ENCODE assay signal across 10 mouse cellular contexts in genomic region chr9:75253766-75254165, GRCm38 (mm10). TPM values are rescaled to one million over a fixed set of nuclear protein-coding genes. Genes with fewer than 3 reads are reported as not detected.
DNase-seq lines count a peak whose midpoint lies in the region; ATAC-seq and TF ChIP-seq lines count a peak whose summit lies in the region.
"Had no signal": no experiment of that assay in that cellular context is flagged by ENCODE, and none has a peak within 500 bp of the region (broad histone marks: within the 10 kb centered on the region; RNA-seq: fewer than 3 reads in every experiment).

No protein-coding gene starts in this region.

- ATAC-seq in embryonic facial prominence, embryonic 14.5 days (ENCODE audit: low read depth): no peak
- peak; percentile 19; the same call in 1 of the 2 replicates for ATAC-seq in liver, postnatal 0 days
- no peak for ATAC-seq in hindbrain, embryonic 14.5 days (ENCODE audit: low FRiP score)
- ATAC-seq in neural tube, embryonic 14.5 days (ENCODE audit: low read depth): no peak
- ATAC-seq: Patski had no signal

- WGBS in embryonic facial prominence, embryonic 14.5 days: 47% methylated on average over 3 of the region's 3 CpGs
- WGBS in embryonic facial prominence, embryonic 10.5 days: 49% methylated on average over 3 of the region's 3 CpGs
- WGBS in liver, postnatal 0 days (ENCODE audit: insufficient replicate concordance): 20% methylated on average over 3 of the region's 3 CpGs
- 52% methylated on average over 3 of the region's 3 CpGs for WGBS in hindbrain, embryonic 14.5 days
- 63% methylated on average over 3 of the region's 3 CpGs for WGBS in neural tube, embryonic 14.5 days

- no peaks in the 10 kb centered on the region for H3K27me3 ChIP-seq in embryonic facial prominence, embryonic 14.5 days (replicated peaks; ENCODE audit: control insufficient read depth, insufficient read depth, low read length)
- no peaks in the 10 kb centered on the region for H3K27me3 ChIP-seq in embryonic facial prominence, embryonic 10.5 days (replicated peaks; ENCODE audit: low read depth, poor library complexity, severe bottlenecking)
- H3K27me3 ChIP-seq in liver, postnatal 0 days (ENCODE audit: insufficient read depth, low read length): no peaks in the 10 kb centered on the region
- no peaks in the 10 kb centered on the region for H3K27me3 ChIP-seq in hindbrain, embryonic 14.5 days (ENCODE audit: control insufficient read depth, insufficient read depth, low read length)
- H3K27me3 ChIP-seq in neural tube, embryonic 14.5 days (ENCODE audit: control insufficient read depth, insufficient read depth, low read length): no peaks in the 10 kb centered on the region
- H3K27me3 ChIP-seq: embryonic facial prominence, embryonic 13.5 days; Patski had no signal

- no peak for TF ChIP-seq CTCF in liver, postnatal 0 days (IDR thresholded peaks at IDR 0.05; ENCODE audit: low read depth)

- H3K36me3 ChIP-seq in embryonic facial prominence, embryonic 14.5 days (ENCODE audit: control insufficient read depth, insufficient read depth, low read length): no peaks in the 10 kb centered on the region
- H3K36me3 ChIP-seq in embryonic facial prominence, embryonic 10.5 days (replicated peaks): no peaks in the 10 kb centered on the region
- no peaks in the 10 kb centered on the region for H3K36me3 ChIP-seq in liver, postnatal 0 days (replicated peaks; ENCODE audit: insufficient read depth, low read length)
- no peaks in the 10 kb centered on the region for H3K36me3 ChIP-seq in hindbrain, embryonic 14.5 days (replicated peaks; ENCODE audit: control insufficient read depth, insufficient read depth)
- H3K36me3 ChIP-seq in neural tube, embryonic 14.5 days (ENCODE audit: control insufficient read depth, insufficient read depth, low read length): no peaks in the 10 kb centered on the region
- H3K36me3 ChIP-seq: embryonic facial prominence, embryonic 13.5 days had no signal

- DNase-seq in embryonic facial prominence, embryonic 14.5 days (ENCODE audit: low spot score): no peak
- no peak for DNase-seq in embryonic facial prominence, embryonic 10.5 days (ENCODE audit: low spot score)
- no peak for DNase-seq in liver, postnatal 0 days
- DNase-seq in liver: no peak
- DNase-seq in hindbrain, embryonic 14.5 days (ENCODE audit: low spot score): no peak
- no peak for DNase-seq in adrenal gland, adult 18-20 months (ENCODE audit: low spot score in 2 of 2)
- no peak for DNase-seq in left cerebral cortex, adult 8-10 months (ENCODE audit: low spot score in 2 of 2)

- H3K4me3 ChIP-seq in embryonic facial prominence, embryonic 14.5 days (ENCODE audit: low read depth, low read length): no peak overlapping the region
- no peak overlapping the region for H3K4me3 ChIP-seq in embryonic facial prominence, embryonic 10.5 days
- no peak overlapping the region for H3K4me3 ChIP-seq in liver, postnatal 0 days (ENCODE audit: low read depth, low read length)
- H3K4me3 ChIP-seq in hindbrain, embryonic 14.5 days (replicated peaks; ENCODE audit: low read length): no peak overlapping the region
- no peak overlapping the region for H3K4me3 ChIP-seq in neural tube, embryonic 14.5 days (ENCODE audit: low read depth, low read length)
- H3K4me3 ChIP-seq: embryonic facial prominence, embryonic 13.5 days had no signal

- H3K27ac ChIP-seq in embryonic facial prominence, embryonic 14.5 days (replicated peaks; ENCODE audit: low read depth, low read length): peak overlapping the region; percentile 21; the same call in 1 of the 2 replicates
- no peak overlapping the region for H3K27ac ChIP-seq in embryonic facial prominence, embryonic 10.5 days (replicated peaks)
- 0 out of 2 replicates have a peak overlapping the region, but pooled peaks have one; percentile 22 for H3K27ac ChIP-seq in liver, postnatal 0 days (ENCODE audit: low read depth)
- peak overlapping the region; percentile 84 for H3K27ac ChIP-seq in hindbrain, embryonic 14.5 days
- peak overlapping the region; percentile 56 for H3K27ac ChIP-seq in neural tube, embryonic 14.5 days (ENCODE audit: low read depth, low read length)
- H3K27ac ChIP-seq: embryonic facial prominence, embryonic 13.5 days had no signal

- no peak overlapping the region for H3K9ac ChIP-seq in embryonic facial prominence, embryonic 14.5 days (ENCODE audit: low read depth, low read length)
- H3K9ac ChIP-seq in liver, postnatal 0 days (replicated peaks): no peak overlapping the region
- no peak overlapping the region; the same call in 1 of the 2 replicates for H3K9ac ChIP-seq in hindbrain, embryonic 14.5 days
- no peak overlapping the region for H3K9ac ChIP-seq in neural tube, embryonic 14.5 days (replicated peaks; ENCODE audit: low read depth, low read length)
- H3K9ac ChIP-seq: embryonic facial prominence, embryonic 13.5 days had no signal

- H3K9me3 ChIP-seq in embryonic facial prominence, embryonic 14.5 days (ENCODE audit: control insufficient read depth, low read length): no peaks in the 10 kb centered on the region
- H3K9me3 ChIP-seq in embryonic facial prominence, embryonic 10.5 days: no peaks in the 10 kb centered on the region
- H3K9me3 ChIP-seq in liver, postnatal 0 days (ENCODE audit: low read length): no peaks in the 10 kb centered on the region
- no peaks in the 10 kb centered on the region for H3K9me3 ChIP-seq in hindbrain, embryonic 14.5 days (ENCODE audit: control insufficient read depth, low read length)
- no peaks in the 10 kb centered on the region for H3K9me3 ChIP-seq in neural tube, embryonic 14.5 days (ENCODE audit: control insufficient read depth, low read length)
- H3K9me3 ChIP-seq: embryonic facial prominence, embryonic 13.5 days had no signal

- no peaks in the 10 kb centered on the region; the same call in 1 of the 2 replicates for H3K4me1 ChIP-seq in embryonic facial prominence, embryonic 14.5 days (ENCODE audit: control insufficient read depth, insufficient read depth, low read length)
- peaks cover 30% of the 10 kb centered on the region for H3K4me1 ChIP-seq in embryonic facial prominence, embryonic 10.5 days
- H3K4me1 ChIP-seq in liver, postnatal 0 days (ENCODE audit: insufficient read depth): no peaks in the 10 kb centered on the region
- peaks cover 15% of the 10 kb centered on the region for H3K4me1 ChIP-seq in hindbrain, embryonic 14.5 days (replicated peaks; ENCODE audit: control insufficient read depth, insufficient read depth, low read length)
- peaks cover 6% of the 10 kb centered on the region for H3K4me1 ChIP-seq in neural tube, embryonic 14.5 days (ENCODE audit: control insufficient read depth, insufficient read depth, low read length)

- no peak overlapping the region for H3K4me2 ChIP-seq in embryonic facial prominence, embryonic 14.5 days (ENCODE audit: low read depth, low read length)
- peak overlapping the region; percentile 10; the same call in 1 of the 2 replicates for H3K4me2 ChIP-seq in liver, postnatal 0 days (ENCODE audit: low read depth, low read length)
- no peak overlapping the region for H3K4me2 ChIP-seq in hindbrain, embryonic 14.5 days (replicated peaks)
- H3K4me2 ChIP-seq in neural tube, embryonic 14.5 days (ENCODE audit: low read depth, low read length): no peak overlapping the region
- H3K4me2 ChIP-seq: embryonic facial prominence, embryonic 13.5 days had no signal

- no peak for TF ChIP-seq EP300 in liver, postnatal 0 days (IDR thresholded peaks at IDR 0.05; ENCODE audit: low read depth)

RNA-seq across cellular contexts. Expression of gene Myo5c, which starts 21.9 kb away (rescaled TPM):
- 2.0 and 3.4 TPM in 2 replicates for polyA plus RNA-seq in embryonic facial prominence, embryonic 14.5 days (2014; fragmentation: Nextera tagmentation; extraction: Ambion mirVana)
- 1.2 and 1.3 TPM in 2 replicates for polyA plus RNA-seq in embryonic facial prominence, embryonic 10.5 days (2016; fragmentation: Nextera tagmentation; extraction: Ambion mirVana)
- polyA plus RNA-seq in liver, postnatal 0 days (2015; fragmentation: Nextera tagmentation; extraction: Ambion mirVana): 0.33 and 0.48 TPM in 2 replicates
- polyA plus RNA-seq in hindbrain, embryonic 14.5 days (2014; fragmentation: Nextera tagmentation; extraction: Ambion mirVana): 0.34 and 0.54 TPM in 2 replicates
- 0.40 and 0.84 TPM in 2 replicates for polyA plus RNA-seq in neural tube, embryonic 14.5 days (2014; fragmentation: Nextera tagmentation; extraction: Ambion mirVana)
- 1 to 10 TPM; 5.1 to 5.7 TPM for total RNA-seq in adrenal gland, adult 18-20 months (2021)
- 1 to 10 TPM; 6.1 to 9.1 (median 7.6) TPM for total RNA-seq in left cerebral cortex, adult 8-10 months (2022)

RNA-seq across cellular contexts. Expression of gene Gnb5, which starts 52.3 kb away (rescaled TPM):
- 30.3 and 31.1 TPM in 2 replicates for polyA plus RNA-seq in embryonic facial prominence, embryonic 14.5 days (2014; fragmentation: Nextera tagmentation; extraction: Ambion mirVana)
- polyA plus RNA-seq in embryonic facial prominence, embryonic 10.5 days (2016; fragmentation: Nextera tagmentation; extraction: Ambion mirVana): 22.4 and 24.5 TPM in 2 replicates
- 1.8 and 2.4 TPM in 2 replicates for polyA plus RNA-seq in liver, postnatal 0 days (2015; fragmentation: Nextera tagmentation; extraction: Ambion mirVana)
- 89.7 and 94.9 TPM in 2 replicates for polyA plus RNA-seq in hindbrain, embryonic 14.5 days (2014; fragmentation: Nextera tagmentation; extraction: Ambion mirVana)
- polyA plus RNA-seq in neural tube, embryonic 14.5 days (2014; fragmentation: Nextera tagmentation; extraction: Ambion mirVana): 103 and 113 TPM in 2 replicates
- 10 to 100 TPM; 46.8 to 66.4 TPM for total RNA-seq in adrenal gland, adult 18-20 months (2021)
- 100 to 1,000 TPM; 162 to 190 (median 168) TPM for total RNA-seq in left cerebral cortex, adult 8-10 months (2022)
